Mouse (Mus musculus) naive thymus-derived CD4-positive, alpha-beta T cell, adult 2 months (primary cell): ENCODE measurements around the gene Rph3al.

Experiments used
- DNase-seq: peaks from one replicate; pipeline ENCODE4 v3.0.0-alpha.2; 2011; ENCODE audit warnings: low read depth

Gene Rph3al

DNA sequence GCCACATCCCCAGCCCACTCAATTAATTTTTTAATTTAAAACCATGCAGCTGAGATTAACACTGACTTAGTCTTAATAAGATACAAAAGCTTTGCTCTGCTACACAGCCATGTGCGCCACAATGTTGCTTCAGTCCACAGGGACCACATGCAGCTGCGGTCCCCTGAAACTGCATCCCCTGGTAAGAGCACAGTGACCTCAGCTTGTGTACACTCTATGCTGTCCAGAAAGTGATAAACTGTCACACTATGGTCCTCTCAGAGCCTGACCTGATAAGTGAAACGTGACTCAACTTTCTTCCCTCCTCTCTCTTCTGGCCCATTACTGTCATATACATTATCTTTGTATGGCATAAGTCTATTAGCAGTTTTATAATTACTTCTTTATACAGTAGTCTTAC, 12.2 kb upstream of the Rph3al start:
- DNase-seq = no peak

DNA sequence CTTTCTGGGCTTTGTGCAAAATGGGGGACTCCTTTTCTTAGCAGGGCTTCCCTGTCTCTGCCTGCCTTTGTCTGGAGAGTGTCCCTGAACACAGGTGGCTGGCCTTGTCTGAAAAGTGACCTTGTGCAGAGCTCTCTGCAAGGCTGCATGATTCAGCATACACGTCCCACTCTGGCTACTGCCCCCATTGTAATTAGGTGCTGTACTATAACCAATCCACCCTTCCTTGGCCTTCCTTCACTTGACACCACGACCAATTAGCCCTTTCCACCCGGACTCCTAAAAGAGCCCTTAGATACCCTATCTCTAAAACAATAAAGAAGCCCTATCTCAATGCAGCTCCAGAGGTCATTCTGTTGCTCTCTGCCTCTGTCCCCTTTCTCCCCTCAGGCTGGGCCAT, 10.6 kb upstream of the Rph3al start:
- DNase-seq = no peak

DNA sequence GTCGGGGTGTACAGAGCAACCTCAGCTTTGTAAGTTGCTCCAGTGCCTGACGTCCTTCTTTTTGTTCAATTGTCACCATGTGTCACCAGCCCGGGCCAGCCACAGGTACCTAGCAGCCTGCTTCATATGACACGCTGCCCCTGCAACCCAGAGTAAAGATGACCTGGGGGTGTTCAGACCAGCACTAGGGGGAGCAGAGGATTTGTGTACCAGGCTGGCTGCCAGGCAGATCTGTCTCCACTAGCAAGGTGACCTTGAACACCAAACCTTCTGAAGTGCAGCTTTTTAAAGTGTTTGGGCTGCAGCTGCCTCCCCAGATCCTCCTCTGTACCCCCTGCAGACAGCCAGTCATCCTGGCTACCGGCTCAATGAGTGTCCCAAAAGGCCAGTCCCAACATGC, 9.0 kb upstream of the Rph3al start:
- DNase-seq = no peak

DNA sequence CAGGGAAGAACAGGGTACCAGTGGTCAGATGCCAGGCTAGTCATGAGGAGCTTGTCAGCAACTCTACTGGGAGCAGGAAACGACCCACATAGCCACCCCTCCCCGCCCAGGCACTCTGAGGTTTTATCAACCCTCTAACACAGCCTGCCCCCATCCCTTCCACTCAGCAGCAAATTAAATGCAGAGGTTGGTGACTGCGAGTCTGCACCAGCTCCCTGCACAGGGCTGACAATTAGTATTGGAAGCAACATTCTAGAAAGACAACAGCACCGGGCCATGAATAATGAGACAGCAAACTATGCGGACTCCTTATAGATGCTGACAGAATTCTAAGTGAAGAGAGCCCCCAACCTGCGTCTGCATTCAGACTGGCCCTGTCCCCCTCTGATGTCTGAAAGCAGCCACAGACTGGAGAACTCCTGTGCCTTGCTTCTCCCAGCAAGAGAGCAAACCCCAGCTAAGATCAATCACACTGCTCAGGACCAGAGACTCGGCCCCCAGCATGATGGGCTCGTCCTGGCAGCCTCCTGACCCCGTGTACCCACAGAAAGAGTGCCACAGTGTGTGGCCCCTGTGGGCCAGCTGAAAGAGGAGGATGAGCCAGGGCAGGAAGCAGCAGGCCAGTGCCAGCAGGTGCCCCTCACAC, 7.7 kb upstream of the Rph3al start:
- DNase-seq = no peak

DNA sequence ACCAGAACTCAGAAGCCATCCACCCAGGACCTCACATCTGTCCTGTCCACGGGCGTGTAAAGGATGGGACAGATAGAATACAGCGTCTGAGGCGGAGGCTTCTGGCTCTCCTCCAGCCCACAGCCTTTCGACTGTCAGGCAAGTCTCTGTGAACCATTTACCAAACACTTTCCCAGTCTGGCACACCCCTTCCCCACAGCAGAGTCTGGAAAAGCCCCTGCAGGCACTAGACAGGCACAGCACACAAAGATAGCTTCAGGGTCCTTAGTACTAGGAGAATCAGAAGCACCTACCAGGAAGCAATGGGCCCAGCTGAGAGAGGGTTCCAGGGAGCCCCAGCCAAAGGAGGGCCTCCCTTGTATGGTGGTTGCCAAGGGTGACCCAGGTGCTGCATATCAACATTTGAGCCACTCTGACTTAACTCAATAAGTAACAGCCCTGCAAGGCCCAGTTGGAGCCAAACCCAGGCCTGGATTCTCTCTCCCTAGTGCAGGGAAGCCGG, 808 bp downstream of the Rph3al start:
- DNase-seq = peak; percentile 52

DNA sequence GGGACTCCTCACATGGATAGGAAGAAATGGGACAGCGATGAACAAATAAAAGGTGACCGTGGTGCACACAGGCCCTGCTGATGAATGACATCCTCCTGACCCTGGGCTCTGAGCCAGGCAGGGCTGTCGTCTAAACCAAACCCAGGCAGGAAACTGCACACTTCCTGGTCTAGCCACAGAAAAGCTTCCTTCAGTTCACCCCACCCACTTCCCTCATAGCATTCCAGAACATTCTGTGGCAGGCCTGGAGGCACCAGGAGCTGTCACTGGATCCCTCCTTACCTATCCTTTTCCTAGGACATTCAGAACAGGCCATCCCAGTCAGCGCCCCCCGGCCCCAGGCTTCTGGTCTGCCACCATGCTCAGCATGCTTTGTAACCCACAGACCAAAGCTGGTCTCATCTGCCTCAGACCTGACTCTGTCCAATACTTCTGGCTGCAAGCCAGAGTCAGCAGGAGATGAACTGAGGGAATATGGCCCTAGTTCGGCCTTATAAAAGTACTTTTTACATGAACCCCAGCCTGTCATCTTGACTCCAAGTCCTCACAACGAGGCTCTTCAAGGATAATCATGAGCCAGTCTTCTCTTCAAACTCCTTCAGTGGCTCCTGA, 2.3 kb downstream of the Rph3al start:
- DNase-seq = peak; percentile 73

DNA sequence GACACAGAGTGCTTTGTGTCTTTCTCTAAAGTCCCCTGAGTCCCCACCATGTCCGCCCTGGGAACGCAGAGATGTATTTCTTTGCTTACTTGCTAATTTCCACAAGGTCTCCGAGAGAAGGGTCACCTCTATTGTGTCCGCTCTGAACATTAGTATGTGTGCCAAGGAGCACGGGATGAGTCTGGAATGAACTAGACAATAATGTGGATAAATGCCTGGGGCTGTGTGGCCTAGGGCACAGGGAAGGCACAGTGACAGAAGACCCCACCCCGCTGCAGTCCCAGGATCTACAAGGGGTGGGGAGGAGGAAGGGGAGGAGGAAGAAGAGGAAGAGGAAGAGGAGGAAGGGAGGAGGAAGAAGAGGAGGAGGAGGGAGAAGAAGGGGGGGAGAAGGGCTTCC, 3.8 kb downstream of the Rph3al start:
- DNase-seq = no peak

DNA sequence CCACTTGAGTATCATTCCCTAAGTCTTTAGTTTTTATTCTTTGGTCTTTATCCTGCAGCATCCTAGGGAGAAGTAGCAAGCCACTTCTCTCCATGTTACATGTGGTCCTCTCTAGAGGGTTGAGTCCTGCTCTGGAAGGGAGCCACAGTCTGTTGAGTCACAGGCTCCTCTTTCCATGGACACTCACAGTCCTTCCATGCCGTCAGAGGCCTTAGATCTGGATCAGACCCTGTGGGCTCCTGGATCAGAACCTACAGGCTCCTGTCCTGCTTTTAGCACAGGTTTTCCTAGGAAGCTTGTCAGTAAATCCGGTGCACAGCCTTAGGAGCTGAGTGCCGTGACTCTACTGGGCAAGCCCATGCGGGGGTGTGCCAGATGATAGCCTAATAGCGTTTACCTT, 4.9 kb downstream of the Rph3al start:
- no peak for DNase-seq

DNA sequence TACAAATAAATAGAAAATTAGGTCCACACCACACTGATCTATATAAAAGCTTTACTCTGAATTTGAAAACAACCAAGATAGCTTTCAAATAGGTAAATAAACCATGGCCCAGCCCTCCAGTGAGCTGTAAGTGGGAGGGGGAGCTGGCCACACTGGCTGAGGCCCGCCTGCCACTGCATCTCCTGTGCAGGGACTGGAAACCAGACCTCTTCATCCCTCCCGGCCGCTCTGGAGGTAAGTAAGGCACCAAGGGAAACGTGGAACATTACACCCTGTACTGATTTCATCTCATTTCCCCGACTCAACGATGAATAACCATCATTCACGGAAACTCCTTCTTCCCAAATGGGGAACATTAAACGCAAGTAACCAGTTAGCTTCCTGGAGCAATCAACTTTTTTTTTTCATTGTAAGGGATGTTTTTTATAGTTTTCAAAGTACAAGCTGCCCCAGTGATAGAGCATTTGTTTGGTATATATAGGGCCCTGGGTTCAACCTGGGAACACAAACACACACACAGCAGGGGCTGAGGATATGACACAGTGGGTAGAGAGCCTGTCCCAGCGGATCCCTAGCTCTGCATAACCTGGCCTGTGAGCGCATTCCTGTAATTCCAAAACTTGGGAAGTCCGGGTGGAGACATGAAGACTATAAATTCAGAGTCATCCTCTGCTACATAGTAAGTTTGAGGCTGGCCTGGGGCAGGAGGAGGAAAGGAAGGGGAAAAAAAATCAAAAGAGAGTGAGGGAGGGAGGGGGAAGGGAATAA, 7.1 kb downstream of the Rph3al start:
- no peak for DNase-seq

DNA sequence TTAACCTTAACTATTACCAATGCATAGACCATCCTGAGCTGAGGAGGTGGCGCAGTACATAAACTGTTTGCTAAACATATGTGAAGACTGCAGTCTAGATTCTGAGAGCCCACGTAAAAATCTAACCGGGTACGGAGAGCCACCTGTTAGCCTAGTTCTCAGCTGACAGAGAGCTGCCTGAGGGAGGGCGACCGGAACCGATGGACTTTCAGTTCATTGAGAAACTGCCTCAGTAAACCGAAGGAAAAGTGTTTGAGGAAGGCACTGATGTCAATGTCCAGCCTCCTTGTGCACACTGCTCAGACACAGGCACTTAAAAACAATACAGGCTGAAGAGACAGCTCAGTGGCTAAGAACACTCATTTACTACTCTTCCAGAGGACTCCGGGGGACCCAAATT, 8.0 kb downstream of the Rph3al start:
- DNase-seq = no peak

DNA sequence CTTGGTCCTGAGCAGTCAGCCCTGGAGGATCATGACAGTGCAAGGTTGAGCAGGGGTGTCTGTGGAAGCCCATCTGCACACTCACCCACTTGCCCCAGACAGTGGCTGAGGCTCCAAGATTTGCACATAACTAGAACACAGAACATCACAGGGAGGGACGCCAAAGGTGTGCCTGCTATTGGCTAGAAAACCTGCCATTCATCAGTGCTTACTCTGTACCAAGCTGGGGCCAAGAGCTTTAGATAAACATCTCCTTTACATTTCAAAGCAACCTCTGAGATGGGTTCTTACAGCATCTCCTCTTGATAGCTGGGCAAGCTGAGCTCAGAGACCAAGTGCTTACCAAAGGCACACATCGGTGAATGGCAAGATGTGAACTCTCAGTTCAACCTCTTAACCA, 10.3 kb downstream of the Rph3al start:
- peak; percentile 59 for DNase-seq

DNA sequence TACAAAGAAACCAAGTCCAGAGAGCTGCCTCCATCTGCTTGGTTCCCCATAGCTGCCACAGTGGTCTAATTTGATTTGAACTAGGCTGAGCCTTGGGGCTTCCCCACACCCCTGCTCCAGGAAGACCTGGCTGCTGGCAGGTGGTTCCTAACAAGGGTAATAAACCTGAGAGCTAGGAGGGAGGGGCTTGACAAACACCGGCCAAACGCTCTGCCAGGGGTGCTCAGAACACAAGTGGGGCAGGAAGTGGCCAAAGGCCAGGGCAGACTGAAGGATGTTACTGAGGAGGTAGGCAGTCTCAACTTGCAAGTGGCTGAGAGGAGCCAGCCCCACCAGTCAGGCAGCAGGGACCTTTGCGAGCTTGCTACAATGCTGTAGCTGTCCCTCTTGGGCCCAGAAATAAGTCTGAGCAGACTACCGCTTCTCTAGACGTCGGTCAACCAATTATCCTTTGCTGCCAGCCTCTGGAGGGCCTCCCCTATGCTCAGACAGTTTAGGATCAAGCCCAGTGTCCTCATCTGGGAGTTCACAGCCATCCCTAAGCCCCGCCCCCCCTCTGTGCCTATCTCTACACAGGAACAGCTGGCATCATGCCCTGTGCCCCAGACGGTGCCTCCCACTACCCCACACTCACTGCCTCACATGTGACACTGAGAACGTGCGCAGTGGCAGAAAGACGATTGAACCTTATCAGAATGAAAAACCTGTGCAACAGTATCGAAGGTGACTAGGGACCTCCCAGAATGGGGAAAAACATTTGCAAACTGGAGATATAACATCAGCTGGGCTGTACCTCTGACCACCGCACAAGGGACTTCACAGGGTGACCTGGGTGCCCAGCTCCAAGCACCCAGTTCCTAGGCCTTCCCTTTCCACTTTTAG, 11.6 kb downstream of the Rph3al start:
- DNase-seq = peak; percentile 88

DNA sequence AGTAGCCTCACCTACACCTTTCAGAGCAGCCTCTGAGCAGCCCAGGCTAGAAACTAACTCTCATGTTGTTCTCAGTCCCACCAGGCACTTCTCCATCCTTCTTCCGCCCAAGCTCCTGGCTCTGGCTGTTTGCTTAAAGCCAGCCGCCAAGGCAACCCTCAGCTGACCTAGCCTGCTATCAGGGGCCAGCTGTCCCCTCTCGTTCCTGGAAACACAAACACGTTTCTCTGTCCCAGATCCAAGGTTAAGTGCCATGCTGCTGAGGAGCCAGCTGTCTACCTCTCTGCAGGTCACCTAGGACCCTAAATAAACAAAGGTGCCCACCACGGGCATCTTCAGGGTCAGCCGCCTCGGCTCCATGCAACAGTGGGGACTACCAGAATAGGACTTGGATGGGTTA, 12.4 kb downstream of the Rph3al start:
- DNase-seq = no peak

DNA sequence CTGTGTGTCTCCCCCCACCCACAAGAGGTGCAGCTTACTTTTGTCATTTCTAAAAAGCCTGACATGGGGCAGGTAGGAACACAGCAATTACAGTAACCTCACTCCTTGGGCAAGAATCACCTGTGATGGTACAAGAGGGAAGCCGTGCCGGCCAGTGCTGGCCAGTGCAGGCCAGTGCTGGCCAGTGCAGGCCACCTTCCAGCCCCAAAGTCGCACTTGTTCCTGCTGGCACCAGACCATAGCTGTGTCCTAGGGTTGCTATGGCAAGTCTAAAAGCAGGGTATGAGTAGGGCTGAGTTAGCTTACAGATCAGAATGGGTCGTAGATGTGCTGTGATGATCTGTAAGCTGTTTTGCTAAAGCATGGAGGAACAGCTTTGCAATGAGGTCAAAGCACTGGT, 15.5 kb downstream of the Rph3al start:
- DNase-seq = no peak

DNA sequence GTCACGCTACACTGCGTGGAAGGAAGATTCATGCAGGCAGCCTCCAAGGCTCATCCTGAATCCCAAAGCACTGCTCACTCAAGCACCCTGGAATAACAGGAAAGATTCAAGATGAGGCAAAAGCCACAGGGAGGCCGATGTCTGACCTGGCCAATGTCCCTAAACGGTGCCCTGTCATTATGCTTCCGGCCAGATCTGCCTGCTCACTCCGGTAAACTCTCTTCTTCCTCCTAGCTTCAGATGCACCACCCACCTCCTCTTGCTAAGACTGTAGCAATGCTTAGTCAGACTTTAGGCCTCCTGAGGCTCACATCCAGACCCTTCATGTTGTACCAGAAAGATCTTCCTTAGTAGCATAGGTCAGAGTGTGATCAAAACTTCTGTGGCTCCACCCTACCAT, 19.1 kb downstream of the Rph3al start:
- DNase-seq = no peak

DNA sequence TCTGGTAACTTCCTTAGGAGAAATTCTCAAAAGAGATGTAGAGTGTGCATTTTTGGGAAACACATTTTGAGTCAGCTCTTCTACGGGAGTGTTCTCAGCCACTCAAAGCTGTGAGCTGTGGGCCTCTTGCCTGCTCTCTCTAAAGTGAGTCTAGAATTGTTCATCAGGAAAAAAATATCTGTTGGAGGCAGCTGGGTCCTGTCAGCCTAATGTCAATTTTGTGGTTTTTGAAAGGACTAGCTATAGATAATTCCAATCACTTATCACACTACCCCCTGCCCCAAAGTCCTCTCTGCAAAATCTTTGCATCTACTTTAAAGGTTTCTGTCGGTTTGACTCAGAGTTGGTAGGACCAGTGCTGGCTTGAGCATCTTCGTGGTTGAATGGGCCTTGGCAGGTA, 20.9 kb downstream of the Rph3al start:
- DNase-seq = no peak

DNA sequence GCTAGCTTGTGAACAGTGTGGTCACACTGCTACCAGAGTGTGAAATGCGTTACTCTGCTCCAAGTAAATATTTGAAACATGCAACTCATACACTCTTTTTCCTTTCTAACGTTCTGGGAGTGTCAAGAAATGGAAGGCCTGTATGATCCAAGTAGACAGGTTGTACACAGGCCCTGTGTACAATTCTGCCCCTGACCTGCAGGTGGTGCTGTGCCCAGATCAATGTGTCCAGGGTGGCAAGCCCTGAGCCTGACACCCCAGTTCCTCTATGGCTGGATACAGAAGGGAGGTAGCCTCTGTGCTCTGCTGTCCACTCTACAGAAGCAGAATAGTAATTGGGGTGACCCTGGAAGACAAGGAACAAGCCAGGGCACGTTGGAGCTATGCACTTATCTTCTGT, 24.3 kb downstream of the Rph3al start:
- peak; percentile 91 for DNase-seq

DNA sequence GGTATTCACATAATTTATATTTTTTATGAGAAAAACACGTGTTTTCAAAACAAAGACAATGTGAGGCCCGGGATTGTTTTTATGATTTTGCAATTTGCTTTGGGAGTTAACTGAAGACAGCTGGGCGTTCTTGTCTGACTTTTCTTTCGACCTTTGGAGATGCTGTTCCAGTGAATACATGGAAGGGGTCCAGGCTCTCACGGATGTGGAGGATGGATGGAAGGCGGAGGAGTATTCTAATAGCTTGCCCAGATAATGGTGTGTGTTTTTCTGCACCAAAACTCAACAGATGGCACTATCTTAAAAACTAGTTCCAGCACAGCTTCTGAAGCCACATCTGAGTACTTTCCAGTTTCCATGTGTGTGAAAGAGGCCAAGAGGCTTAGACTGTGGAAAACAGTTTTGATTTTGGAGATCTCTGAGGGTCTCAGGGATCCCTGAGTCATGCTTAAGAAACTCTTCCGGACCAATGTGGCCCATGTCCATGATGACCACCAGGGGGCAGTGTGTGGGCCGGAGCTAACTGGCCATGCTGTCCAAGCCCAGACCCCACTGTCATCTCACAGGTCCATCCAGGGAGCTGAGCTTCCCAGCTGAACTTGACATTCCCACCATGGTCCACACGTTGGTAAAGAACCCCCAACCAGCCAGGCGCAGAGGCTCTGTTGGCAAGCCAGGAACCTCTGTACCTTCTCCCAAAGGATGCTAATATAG, 25.1 kb downstream of the Rph3al start:
- peak; percentile 74 for DNase-seq

DNA sequence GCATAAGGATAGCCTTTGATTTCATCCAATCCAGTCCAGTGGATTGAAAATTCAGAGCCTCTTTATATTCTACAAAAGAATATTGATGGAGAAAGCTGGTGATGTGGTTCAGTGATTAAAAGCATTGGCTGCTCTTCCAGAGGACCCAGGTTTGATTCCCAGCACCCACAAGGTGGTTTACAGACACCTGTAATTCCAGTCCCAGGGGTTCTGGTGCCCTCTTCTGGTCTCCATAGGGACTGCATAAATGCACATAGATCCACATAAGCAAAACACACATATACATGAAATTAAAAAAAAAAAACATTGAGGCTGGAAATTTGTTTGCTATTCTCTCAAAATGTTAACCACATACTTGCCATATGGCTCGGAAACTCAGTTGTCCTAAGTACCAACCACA, 26.3 kb downstream of the Rph3al start:
- DNase-seq = peak; percentile 43

DNA sequence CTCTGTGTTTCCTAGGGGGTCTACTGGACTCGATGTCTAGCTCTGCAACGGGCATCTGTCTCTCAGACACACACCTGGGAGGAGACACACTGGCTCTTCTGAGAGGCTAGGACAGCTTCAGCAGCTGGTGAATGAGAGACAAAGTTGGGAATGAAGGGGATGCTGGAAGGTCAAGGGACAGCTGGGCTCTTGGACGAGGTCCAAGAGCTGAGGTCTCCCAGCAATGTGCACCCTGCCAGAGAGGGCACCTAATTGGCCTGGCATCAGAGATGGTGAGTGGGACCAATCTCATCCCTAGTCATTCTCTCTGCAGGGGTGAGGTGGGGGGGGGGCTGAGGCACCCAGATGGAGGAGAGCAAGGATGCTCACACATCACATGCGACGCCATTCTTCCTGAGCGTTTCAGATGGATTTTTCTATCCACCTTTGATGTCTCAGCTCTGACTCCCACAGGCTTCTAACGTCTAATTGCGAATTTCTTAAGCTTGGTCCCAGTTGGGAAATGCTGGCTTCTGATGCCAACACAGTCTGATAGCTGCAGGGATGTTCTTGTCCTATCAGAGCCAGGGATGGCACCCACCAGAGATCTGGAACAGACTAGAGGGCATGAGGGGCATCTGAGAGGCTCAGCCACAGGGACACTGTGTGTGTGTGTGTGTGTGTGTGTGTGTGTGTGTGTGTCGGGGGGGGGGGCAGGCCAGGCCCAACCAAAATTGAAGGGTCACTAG, 28.4 kb downstream of the Rph3al start:
- no peak for DNase-seq

DNA sequence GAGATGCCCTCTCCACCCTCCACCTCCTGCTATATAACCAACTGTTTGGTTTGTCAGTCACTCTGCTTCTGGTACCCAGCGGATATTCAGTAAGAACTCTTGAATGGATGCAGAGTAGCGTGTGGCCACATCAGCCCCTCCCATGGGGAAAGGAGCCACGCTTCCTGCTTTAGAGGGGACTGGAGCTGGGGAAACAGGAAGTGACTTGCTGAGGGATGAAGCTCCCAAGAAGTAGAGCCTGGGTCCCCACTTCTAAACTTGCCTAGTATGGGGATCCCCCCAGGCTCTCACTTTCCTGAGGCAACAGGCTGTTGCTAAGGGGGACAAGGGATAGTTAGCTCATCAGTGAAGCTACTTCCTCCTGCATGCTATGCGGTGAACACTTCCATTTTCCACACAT, 30.8 kb downstream of the Rph3al start:
- DNase-seq = no peak
